Mouse (Mus musculus): Measurements from ENCODE around the gene Tshb. TPM values are rescaled to one million over a fixed set of nuclear protein-coding genes. Genes with fewer than 3 reads are reported as not detected.

The Tshb gene
- polyA plus RNA-seq, 1 experiment: not detected

DNA sequence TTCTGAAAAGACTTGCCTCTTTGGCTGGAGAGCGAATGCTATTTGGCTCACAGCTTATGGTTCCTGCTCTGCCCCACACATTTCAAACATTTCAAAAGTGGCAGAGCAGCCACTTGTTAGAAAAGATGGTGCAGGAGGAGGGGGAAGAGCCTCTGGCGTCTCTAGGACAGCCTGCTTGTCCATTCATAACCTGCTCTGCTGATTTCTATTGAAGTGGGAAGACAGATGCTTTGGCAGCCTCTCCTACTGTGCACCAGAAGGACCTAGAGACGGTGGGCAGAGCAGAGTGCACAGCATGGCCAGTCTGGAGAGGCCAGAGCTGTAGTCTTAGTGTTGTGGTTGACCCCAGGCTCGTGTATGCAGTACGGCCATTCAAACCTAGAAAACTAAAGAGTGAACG is 43.6 kb downstream of the Tshb start:
- 74% methylated on average over 6 of the region's 6 CpGs for WGBS
- no peak for DNase-seq (ENCODE audit: low read depth, low spot score)

DNA sequence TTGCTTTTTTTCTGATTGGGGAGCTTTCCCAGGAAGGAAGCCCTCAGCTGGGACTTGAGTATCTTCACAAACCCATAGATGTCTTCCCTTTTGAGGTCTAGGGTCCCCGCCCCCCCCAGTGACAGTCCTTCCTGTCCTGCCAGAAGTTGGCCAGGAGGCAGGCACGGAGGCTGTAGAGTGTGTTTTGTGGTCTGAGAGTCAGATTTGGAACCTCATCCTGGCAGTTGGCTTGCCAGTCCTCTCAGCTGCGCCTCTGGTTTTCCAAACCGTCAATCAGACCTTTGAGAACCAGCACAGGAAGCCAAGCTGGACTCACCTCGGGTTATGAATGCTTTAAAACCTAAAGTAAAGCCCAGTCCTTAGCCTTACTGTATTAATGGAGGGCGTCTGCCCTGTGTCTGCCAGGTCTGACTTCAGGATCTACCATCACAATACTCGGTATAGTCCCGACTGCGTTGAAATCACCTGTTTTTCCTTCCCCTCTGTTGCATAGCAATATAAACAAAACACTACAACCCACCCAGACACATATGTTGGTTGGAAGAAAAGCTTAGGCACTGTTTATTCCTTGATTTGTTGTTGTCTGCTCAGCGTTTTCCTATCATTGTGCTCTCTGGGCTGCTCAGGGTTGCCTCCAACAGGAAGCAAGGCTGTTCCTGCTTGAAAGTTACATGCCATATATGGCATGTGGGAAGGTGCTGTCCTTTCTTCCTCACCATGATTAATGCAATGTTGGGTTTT is 44.2 kb downstream of the Tshb start:
- WGBS: 55% methylated on average over 10 of the region's 10 CpGs
- DNase-seq (ENCODE audit: low read depth, low spot score): no peak

DNA sequence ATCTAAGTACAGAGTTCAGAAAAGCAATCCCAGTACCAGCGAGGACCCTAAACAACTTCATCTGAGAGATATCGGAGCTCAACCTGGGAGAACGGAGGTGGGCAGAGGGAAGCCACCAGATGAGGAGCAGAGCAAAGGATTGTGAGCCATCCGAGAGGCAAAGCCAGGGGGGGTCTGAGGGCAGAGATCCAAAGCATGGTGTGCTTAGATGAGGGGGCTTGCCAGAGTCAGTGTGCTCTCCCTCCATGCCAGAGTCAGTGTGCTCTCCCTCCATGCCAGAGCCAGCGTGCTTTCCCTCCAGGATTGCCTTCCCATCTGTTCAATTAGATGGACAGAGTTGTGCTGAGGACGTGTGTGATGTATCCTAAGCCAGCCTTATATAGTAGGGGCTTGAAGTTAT is 45.4 kb downstream of the Tshb start:
- DNase-seq (ENCODE audit: low read depth, low spot score): no peak
- WGBS: 74% methylated on average over 6 of the region's 6 CpGs

DNA sequence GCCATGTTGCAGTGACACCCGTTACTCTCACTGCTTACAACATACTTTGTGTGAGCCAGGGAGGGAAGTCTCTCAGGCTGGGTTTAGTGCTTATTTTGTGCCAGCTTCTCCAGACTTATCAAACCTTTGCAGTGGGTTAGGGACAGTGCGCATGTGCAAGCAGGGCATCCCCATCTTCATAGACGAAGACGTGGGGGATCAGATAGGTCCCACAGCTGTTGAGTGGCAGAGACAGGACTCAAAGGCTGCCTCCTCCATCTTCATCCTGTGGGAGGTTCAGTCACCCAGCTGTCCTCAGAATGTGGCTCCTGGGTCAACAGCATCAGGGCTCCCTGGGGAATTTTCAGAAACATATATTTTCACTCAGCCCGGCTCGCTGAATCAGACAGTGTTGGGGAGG is 46.1 kb downstream of the Tshb start:
- 66% methylated on average over 6 of the region's 6 CpGs for WGBS
- DNase-seq (ENCODE audit: low read depth, low spot score): no peak

DNA sequence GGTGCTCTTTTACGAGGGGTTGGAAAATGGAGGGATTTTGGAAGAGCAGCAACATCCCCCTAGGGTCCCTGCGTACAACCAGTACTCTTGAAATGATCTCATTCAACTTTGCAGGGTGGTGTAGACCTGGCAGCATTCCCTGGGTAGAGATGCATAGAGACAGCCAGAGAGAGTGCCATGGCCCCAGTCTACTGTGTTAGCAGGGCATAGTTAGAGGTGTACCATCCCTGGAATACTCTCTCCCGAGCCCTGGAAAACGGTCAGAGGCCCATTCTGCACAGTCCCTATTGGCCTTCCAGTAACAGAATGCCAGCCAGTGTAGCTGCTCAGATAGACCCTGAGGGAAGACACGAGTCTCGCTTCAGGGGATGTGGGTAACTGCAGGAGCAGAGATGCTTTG is 46.9 kb downstream of the Tshb start:
- no peak for DNase-seq (ENCODE audit: low read depth, low spot score)
- 56% methylated on average over 6 of the region's 6 CpGs for WGBS

DNA sequence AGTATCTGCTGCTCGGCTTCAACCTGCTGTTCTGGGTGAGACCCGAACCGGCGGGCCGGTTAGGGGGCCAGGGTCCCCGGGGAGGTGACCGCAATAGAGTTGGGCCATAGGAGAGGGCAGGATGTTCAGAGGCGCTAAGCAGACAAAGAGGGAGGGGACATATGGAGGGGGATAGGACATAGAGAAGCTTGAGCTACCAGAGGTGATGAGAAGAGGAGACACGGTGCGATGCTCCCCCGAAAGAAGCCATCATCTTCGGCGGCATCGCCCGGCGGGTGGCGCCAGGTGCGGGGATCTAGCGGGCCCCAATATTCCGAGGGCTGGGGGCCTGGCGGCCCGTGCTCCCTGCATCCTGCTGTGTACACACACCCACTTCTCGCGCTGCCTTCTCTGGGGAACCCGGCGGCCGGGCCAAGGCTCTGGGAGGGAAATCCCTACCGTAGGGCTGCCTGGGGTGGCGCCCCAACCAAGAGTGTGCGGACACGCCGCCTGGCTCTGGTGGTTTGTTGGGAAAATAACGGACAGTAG is 47.4 kb downstream of the Tshb start:
- no peak for DNase-seq (ENCODE audit: low read depth, low spot score)
- under 1% methylated on average over 33 of the region's 33 CpGs for WGBS

DNA sequence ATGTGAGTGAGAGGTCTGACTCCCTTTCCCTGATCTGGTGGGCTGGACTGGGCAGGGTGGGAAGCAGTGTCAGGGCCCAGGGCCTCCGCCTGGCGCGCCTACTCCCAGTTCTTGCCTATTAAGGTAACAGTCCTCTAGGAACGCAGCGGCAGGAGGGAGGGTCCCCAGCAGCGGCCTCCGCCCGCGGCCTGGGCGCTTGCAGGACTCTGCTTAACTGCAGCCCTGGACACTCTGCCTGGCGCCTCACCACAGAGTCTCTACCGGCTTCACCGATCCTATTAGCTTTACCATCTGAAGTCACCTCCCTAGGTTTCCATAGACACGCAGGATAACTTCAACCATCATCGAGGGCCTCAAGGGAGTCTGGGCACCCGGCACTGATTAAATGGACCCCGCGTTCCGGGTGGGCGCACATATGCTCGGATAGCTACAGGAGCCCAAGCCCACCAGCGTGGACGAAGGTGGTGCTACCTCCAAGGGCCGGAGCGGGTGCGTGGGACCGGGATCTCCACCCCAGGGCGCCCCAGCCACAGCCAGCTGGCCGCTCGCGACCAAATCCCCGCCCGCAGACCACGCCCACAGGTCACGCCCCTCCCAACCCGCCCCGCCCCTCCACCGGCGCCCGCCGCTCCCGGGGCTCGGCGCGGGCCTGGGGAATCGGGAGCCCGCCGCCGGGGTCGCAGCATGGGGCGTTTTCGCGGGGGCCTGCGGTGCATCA is 48.0 kb downstream of the Tshb start, which contains the start of gene Tspan2:
TSS of gene Tspan2 (plus strand) at position 217 of the 718 bp plus-strand sequence.
- DNase-seq (ENCODE audit: low read depth, low spot score): no peak
- WGBS: 3% methylated on average over 54 of the region's 54 CpGs

DNA sequence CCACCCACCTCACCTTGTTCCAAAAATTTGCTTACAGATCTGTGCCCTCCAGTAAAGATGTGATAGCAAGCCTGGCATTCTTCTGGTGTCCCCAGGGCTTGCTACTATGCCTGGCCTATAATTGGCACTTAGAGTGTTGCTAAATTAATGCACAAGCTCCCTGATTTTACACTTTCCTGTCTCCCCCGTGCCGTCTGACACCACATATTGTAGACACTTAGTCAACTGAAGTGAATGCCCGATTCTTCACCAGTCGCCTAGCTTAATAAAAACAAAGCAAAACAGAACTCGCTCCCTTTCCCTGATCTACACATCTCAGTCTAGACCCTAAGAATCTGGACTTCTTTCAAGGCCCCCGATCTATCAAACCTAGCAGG is 48.6 kb downstream of the Tshb start:
- whole genome bisulfite sequencing: 61% methylated on average over 6 of the region's 6 CpGs
- DNase-seq (ENCODE audit: low read depth, low spot score): no peak

DNA sequence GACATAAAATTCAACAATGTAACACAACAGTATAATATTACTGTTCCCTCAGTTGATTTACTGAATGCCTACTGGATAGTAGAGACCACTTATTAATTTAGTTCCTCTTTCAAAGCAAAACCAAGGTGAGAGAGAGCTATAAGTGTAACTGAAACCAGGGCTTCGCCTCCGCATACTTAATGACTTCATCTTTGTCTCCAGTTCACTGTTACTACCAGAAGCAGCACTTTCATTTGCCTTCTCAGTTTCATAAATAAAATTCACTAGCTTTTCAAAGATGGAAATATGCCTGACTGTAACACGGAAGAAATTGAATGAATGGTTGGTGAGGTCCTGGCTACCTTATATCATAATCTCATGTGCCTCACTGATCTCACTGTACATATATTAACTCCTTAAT is 49.5 kb downstream of the Tshb start:
- 77% methylated on average over 3 of the region's 3 CpGs for WGBS
- no peak for DNase-seq (ENCODE audit: low read depth, low spot score)

DNA sequence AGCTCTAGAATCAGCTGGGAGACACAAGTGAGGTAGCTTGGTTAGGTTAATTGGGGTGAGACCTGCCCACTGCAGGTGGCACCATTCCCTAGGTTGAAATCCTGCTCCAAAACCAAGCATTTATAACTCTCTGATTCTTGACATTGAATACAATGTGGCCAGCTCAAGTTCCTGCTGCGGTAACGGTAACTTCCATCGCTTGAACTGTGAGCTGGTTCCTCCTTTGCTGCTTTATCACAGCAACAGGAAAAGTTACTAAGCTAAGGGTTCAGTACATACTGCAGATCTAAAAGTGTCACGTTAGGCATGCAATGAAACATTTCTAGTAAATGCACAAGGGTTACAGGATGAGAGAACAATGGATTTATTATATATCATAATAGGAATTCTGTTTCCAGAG is 49.9 kb downstream of the Tshb start:
- WGBS: 75% methylated on average over 4 of the region's 4 CpGs
- DNase-seq (ENCODE audit: low read depth, low spot score): no peak

DNA sequence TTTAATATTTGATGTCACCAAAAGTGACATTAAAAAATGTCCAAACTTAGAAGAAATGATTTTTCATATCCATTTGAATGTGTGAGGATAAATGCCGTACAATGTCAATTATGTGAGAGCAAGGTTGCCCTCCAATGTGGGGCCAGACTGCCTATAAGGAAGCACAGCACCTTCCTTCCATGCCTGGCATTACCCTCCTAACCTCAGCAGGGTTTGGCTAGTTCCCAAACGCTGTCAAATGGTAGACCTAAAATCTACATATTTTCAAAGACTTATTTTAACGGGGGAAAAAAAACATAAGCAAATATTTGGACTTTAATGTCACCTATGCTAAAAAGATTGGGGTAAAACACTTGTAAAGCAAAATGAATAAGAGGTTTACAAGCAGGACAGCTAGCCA is 51.4 kb downstream of the Tshb start:
- DNase-seq (ENCODE audit: low read depth, low spot score): no peak
- 53% methylated on average over 3 of the region's 3 CpGs for WGBS

DNA sequence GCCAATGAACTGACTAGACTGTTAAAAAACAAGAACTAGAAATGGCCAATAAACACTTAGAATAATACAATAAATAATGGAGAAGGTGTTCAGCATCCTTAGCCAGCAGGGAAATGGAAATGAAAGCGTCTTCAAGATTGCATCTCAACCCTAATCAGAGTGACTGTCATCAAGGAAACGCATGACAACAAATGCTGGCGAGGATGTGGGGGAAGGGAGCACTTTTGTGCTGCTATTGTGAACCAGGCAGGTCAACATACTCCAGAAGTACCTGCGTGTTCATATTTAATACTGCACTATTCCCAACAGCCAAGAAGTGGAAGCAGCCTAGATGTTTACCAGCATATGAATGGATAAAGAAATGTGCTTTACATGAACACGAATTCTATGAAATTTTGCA is 53.1 kb downstream of the Tshb start:
- WGBS: 54% methylated on average over 5 of the region's 5 CpGs
- no peak for DNase-seq (ENCODE audit: low read depth, low spot score)

Other genes with a start within 250 kb of the Tshb start
- 2.5 and 3.5 TPM in 2 replicates for gene Tspan2, start 48.2 kb downstream of the Tshb start, polyA plus RNA-seq (2012; rRNA removed)
- not detected in 2 replicates for gene Sycp1, start 153.4 kb upstream of the Tshb start, polyA plus RNA-seq (2012; rRNA removed)
- not detected in 2 replicates for gene Nr1h5, start 181.4 kb upstream of the Tshb start, polyA plus RNA-seq (2012; rRNA removed)
- gene Sike1, start 213.0 kb upstream of the Tshb start, polyA plus RNA-seq (2012; rRNA removed): 13.9 and 17.7 TPM in 2 replicates
- gene Csde1, start 237.7 kb upstream of the Tshb start, polyA plus RNA-seq (2012; rRNA removed): 26.7 and 28.0 TPM in 2 replicates

All from large intestine, adult 2 months (tissue).